Mouse (Mus musculus) liver, embryonic 13.5 days (tissue): ENCODE measurements around the gene Dlg4. TPM values are rescaled to one million over a fixed set of nuclear protein-coding genes. Genes with fewer than 3 reads are reported as not detected.

Experiments
- ATAC-seq: fragments of 200-750 bp; cut with Nextera tagmentation; 2 replicates; pipeline ENCODE4 v1.8.0; 2017; ENCODE audit warnings: low read depth, mild to moderate bottlenecking, moderate number of reproducible peaks, moderate library complexity
- DNase-seq: peaks from one replicate; pipeline ENCODE4 v3.0.0; 2022
- H3K27ac ChIP-seq: fragments of 300-500 bp; sonication (generic); 2 replicates; pipeline ENCODE4 v1.5.1; 2015; ENCODE audit warnings: moderate library complexity, mild to moderate bottlenecking, inconsistent platforms
- H3K27me3 ChIP-seq: fragments of 300-500 bp; sonication (generic); 2 replicates; pipeline ENCODE4 v1.6.1; 2015; ENCODE audit warnings: mild to moderate bottlenecking, inconsistent platforms
- H3K36me3 ChIP-seq: fragments of 300-500 bp; sonication (generic); 2 replicates; pipeline ENCODE4 v1.6.1; 2015; ENCODE audit warnings: mild to moderate bottlenecking, inconsistent platforms
- H3K4me1 ChIP-seq: fragments of 300-500 bp; sonication (generic); replicated peaks from 2 replicates; pipeline ENCODE4 v1.6.1; 2015; ENCODE audit warnings: inconsistent platforms
- H3K4me2 ChIP-seq: fragments of 300-500 bp; sonication (generic); 2 replicates; pipeline ENCODE4 v1.6.1; 2015; ENCODE audit warnings: inconsistent platforms, mild to moderate bottlenecking, moderate library complexity
- H3K4me3 ChIP-seq: fragments of 300-500 bp; sonication (generic); replicated peaks from 2 replicates; pipeline ENCODE4 v1.5.1; 2015; ENCODE audit warnings: mild to moderate bottlenecking, inconsistent platforms
- H3K9ac ChIP-seq: fragments of 300-500 bp; sonication (generic); 2 replicates; pipeline ENCODE4 v1.6.1; 2015; ENCODE audit warnings: mild to moderate bottlenecking, inconsistent platforms
- H3K9me3 ChIP-seq: fragments of 300-500 bp; sonication (generic); replicated peaks from 2 replicates; pipeline ENCODE4 v1.6.1; 2016; ENCODE audit warnings: inconsistent platforms
- WGBS: fragments of 180-500 bp; shearing (Covaris S2); methylation state at CpG from one replicate; pipeline ENCODE4 v1.1.7; 2015; ENCODE audit not compliant: insufficient replicate concordance; 5-methylcytosine and 5-hydroxymethylcytosine counted together
- polyA plus RNA-seq: library from polyadenylated mRNA; unstranded; fragments of >200 nt; fragmentation: Nextera tagmentation; extraction: Ambion mirVana; gene quantifications from 2 replicates; pipeline ENCODE4 v1.2.1, GENCODE M21; 2015

Gene Dlg4
- polyA plus RNA-seq, 1 experiment from 2014 or later: 1.2 TPM

- ATAC-seq: no peak
- H3K4me3 ChIP-seq: no peak overlapping the region
- H3K9ac ChIP-seq: no peak overlapping the region
- H3K4me2 ChIP-seq: no peak overlapping the region
- peaks cover 39% of the 10 kb centered on the region for H3K4me1 ChIP-seq
- H3K27ac ChIP-seq: no peak overlapping the region
- peaks cover 4% of the 10 kb centered on the region; the same call in 1 of the 2 replicates for H3K36me3 ChIP-seq
- DNase-seq: no peak
- no peaks in the 10 kb centered on the region for H3K9me3 ChIP-seq
- WGBS: 84% methylated on average over 28 of the region's 28 CpGs
- peaks cover 21% of the 10 kb centered on the region for H3K27me3 ChIP-seq
Measured at GRCm38 (mm10) chr11:70030651-70031320, 14.0 kb downstream of the Dlg4 start.

GRCm38 (mm10) chr11:70031321-70031670, 14.6 kb downstream of the Dlg4 start:
- no peak for DNase-seq
- WGBS: 90% methylated on average over 11 of the region's 11 CpGs
- Histone ChIP-seq H3K27me3 (peaks cover 16% of the 10 kb centered on the region), H3K4me3 (no peak overlapping the region), H3K4me2 (no peak overlapping the region), H3K27ac (no peak overlapping the region), H3K36me3 (peaks cover 4% of the 10 kb centered on the region; the same call in 1 of the 2 replicates), H3K9me3 (no peaks in the 10 kb centered on the region), H3K9ac (no peak overlapping the region), H3K4me1 (peaks cover 34% of the 10 kb centered on the region)
- no peak for ATAC-seq

- 0 out of 2 replicates have a peak, but pooled peaks cover 2% of the 10 kb centered on the region for H3K36me3 ChIP-seq
Measured at GRCm38 (mm10) chr11:70038174-70038573, 21.4 kb downstream of the Dlg4 start.

GRCm38 (mm10) chr11:70039631-70040030, 22.9 kb downstream of the Dlg4 start:
- Histone ChIP-seq H3K9ac (no peak overlapping the region), H3K27me3 (no peaks in the 10 kb centered on the region), H3K27ac (no peak overlapping the region), H3K9me3 (no peaks in the 10 kb centered on the region), H3K4me1 (peaks cover 5% of the 10 kb centered on the region; the same call in 1 of the 2 replicates), H3K4me2 (no peak overlapping the region), H3K4me3 (no peak overlapping the region), H3K36me3 (0 out of 2 replicates have a peak, but pooled peaks cover 6% of the 10 kb centered on the region)
- DNase-seq (no peak), ATAC-seq (no peak)
- 78% methylated on average over 10 of the region's 10 CpGs for WGBS

More at GRCm38 (mm10) chr11:70038174-70038573, 21.4 kb downstream of the Dlg4 start:
- ATAC-seq (no peak), DNase-seq (no peak)
- WGBS: 42% methylated on average over 7 of the region's 7 CpGs
- H3K4me2 ChIP-seq: no peak overlapping the region
- peaks cover 5% of the 10 kb centered on the region; the same call in 1 of the 2 replicates for H3K4me1 ChIP-seq
- no peak overlapping the region for H3K9ac ChIP-seq
- H3K4me3 ChIP-seq: no peak overlapping the region
- no peaks in the 10 kb centered on the region for H3K9me3 ChIP-seq
- no peak overlapping the region for H3K27ac ChIP-seq
- H3K27me3 ChIP-seq: no peaks in the 10 kb centered on the region

GRCm38 (mm10) chr11:70040184-70040583, 23.4 kb downstream of the Dlg4 start:
- 65% methylated on average over 7 of the region's 7 CpGs for WGBS
- no peak overlapping the region for H3K4me3 ChIP-seq
- no peak overlapping the region for H3K9ac ChIP-seq

GRCm38 (mm10) chr11:70042309-70043085, 25.8 kb downstream of the Dlg4 start:
- 83% methylated on average over 23 of the region's 23 CpGs for WGBS

More at GRCm38 (mm10) chr11:70040184-70040583, 23.4 kb downstream of the Dlg4 start:
- Histone ChIP-seq H3K27ac (no peak overlapping the region), H3K36me3 (0 out of 2 replicates have a peak, but pooled peaks cover 6% of the 10 kb centered on the region), H3K4me1 (peaks cover 5% of the 10 kb centered on the region; the same call in 1 of the 2 replicates), H3K9me3 (no peaks in the 10 kb centered on the region), H3K4me2 (no peak overlapping the region), H3K27me3 (no peaks in the 10 kb centered on the region)
- ATAC-seq (no peak), DNase-seq (no peak)

GRCm38 (mm10) chr11:70043665-70044064, 26.9 kb downstream of the Dlg4 start:
- Histone ChIP-seq H3K36me3 (0 out of 2 replicates have a peak, but pooled peaks cover 6% of the 10 kb centered on the region), H3K4me1 (peaks cover 5% of the 10 kb centered on the region; the same call in 1 of the 2 replicates), H3K9ac (no peak overlapping the region), H3K9me3 (no peaks in the 10 kb centered on the region), H3K4me2 (no peak overlapping the region), H3K27ac (no peak overlapping the region), H3K27me3 (no peaks in the 10 kb centered on the region), H3K4me3 (no peak overlapping the region)
- no peak for DNase-seq
- WGBS: 84% methylated on average over 7 of the region's 7 CpGs
- ATAC-seq: no peak

More at GRCm38 (mm10) chr11:70042309-70043085, 25.8 kb downstream of the Dlg4 start:
- Histone ChIP-seq H3K9me3 (no peaks in the 10 kb centered on the region), H3K36me3 (0 out of 2 replicates have a peak, but pooled peaks cover 6% of the 10 kb centered on the region), H3K4me3 (no peak overlapping the region), H3K4me2 (no peak overlapping the region), H3K27ac (no peak overlapping the region), H3K4me1 (peaks cover 5% of the 10 kb centered on the region; the same call in 1 of the 2 replicates), H3K9ac (no peak overlapping the region), H3K27me3 (no peaks in the 10 kb centered on the region)
- DNase-seq: no peak
- no peak for ATAC-seq

GRCm38 (mm10) chr11:70045435-70045834, 28.7 kb downstream of the Dlg4 start:
- 0 out of 2 replicates have a peak, but pooled peaks cover 4% of the 10 kb centered on the region for H3K36me3 ChIP-seq
- DNase-seq (no peak), ATAC-seq (no peak)
- WGBS: 66% methylated on average over 9 of the region's 9 CpGs
- H3K27ac ChIP-seq: no peak overlapping the region
- H3K4me1 ChIP-seq: peaks cover 3% of the 10 kb centered on the region; the same call in 1 of the 2 replicates
- no peaks in the 10 kb centered on the region for H3K27me3 ChIP-seq
- H3K9ac ChIP-seq: no peak overlapping the region
- no peaks in the 10 kb centered on the region for H3K9me3 ChIP-seq
- H3K4me2 ChIP-seq: no peak overlapping the region
- H3K4me3 ChIP-seq: no peak overlapping the region

GRCm38 (mm10) chr11:70049366-70049765, 32.6 kb downstream of the Dlg4 start:
- H3K9me3 ChIP-seq: no peaks in the 10 kb centered on the region
- 0 out of 2 replicates have a peak, but pooled peaks cover 2% of the 10 kb centered on the region for H3K36me3 ChIP-seq
- H3K27ac ChIP-seq: no peak overlapping the region
- H3K27me3 ChIP-seq: no peaks in the 10 kb centered on the region
- DNase-seq: no peak
- H3K9ac ChIP-seq: no peak overlapping the region
- no peak overlapping the region for H3K4me2 ChIP-seq
- no peak overlapping the region for H3K4me3 ChIP-seq
- H3K4me1 ChIP-seq: peaks cover 5% of the 10 kb centered on the region
- 65% methylated on average over 6 of the region's 6 CpGs for WGBS
- no peak for ATAC-seq

- no peaks in the 10 kb centered on the region for H3K27me3 ChIP-seq
- no peak overlapping the region for H3K4me2 ChIP-seq
- H3K9me3 ChIP-seq: no peaks in the 10 kb centered on the region
- ATAC-seq (no peak), DNase-seq (no peak)
- 53% methylated on average over 10 of the region's 10 CpGs for WGBS
- H3K4me1 ChIP-seq: peaks cover 5% of the 10 kb centered on the region
- H3K36me3 ChIP-seq: no peaks in the 10 kb centered on the region
- H3K9ac ChIP-seq: no peak overlapping the region
- H3K4me3 ChIP-seq: no peak overlapping the region
- no peak overlapping the region for H3K27ac ChIP-seq
Measured at GRCm38 (mm10) chr11:70049816-70050215, 33.1 kb downstream of the Dlg4 start.

GRCm38 (mm10) chr11:70053156-70053555, 36.4 kb downstream of the Dlg4 start:
- DNase-seq: no peak
- Histone ChIP-seq H3K4me2 (no peak overlapping the region), H3K9ac (no peak overlapping the region), H3K27me3 (no peaks in the 10 kb centered on the region), H3K4me1 (peaks cover 11% of the 10 kb centered on the region), H3K4me3 (no peak overlapping the region), H3K27ac (no peak overlapping the region), H3K36me3 (no peaks in the 10 kb centered on the region), H3K9me3 (no peaks in the 10 kb centered on the region)
- WGBS: 62% methylated on average over 7 of the region's 7 CpGs
- no peak for ATAC-seq
